Mouse (Mus musculus) stomach, embryonic 14.5 days (tissue): ENCODE measurements around the gene Intu. TPM values are rescaled to one million over a fixed set of nuclear protein-coding genes. Genes with fewer than 3 reads are reported as not detected.

ENCODE experiments used
- ATAC-seq: fragments of 200-750 bp; cut with Nextera tagmentation; 2 replicates; pipeline ENCODE4 v1.8.0; 2017; ENCODE audit warnings: low read depth, moderate TSS enrichment; ENCODE audit not compliant: insufficient number of reproducible peaks, insufficient read depth, low FRiP score
- H3K27ac ChIP-seq: fragments of 300-500 bp; sonication (generic); 2 replicates; pipeline ENCODE4 v1.5.1; 2014; ENCODE audit warnings: mild to moderate bottlenecking, low read length, moderate library complexity, mixed read lengths
- H3K27me3 ChIP-seq: fragments of 300-500 bp; sonication (generic); 2 replicates; pipeline ENCODE4 v1.6.1; 2014; ENCODE audit warnings: low read length, control low read depth, mixed read lengths; ENCODE audit not compliant: control insufficient read depth, insufficient read depth
- H3K36me3 ChIP-seq: fragments of 300-500 bp; sonication (generic); 2 replicates; pipeline ENCODE4 v1.6.1; 2014; ENCODE audit warnings: mild to moderate bottlenecking, control low read depth, low read length, moderate library complexity, mixed read lengths; ENCODE audit not compliant: control insufficient read depth, insufficient read depth
- H3K4me1 ChIP-seq: fragments of 300-500 bp; sonication (generic); 2 replicates; pipeline ENCODE4 v1.6.1; 2014; ENCODE audit warnings: low read length, control low read depth, mixed read lengths; ENCODE audit not compliant: control insufficient read depth, insufficient read depth
- H3K4me2 ChIP-seq: fragments of 300-500 bp; sonication (generic); replicated peaks from 2 replicates; pipeline ENCODE4 v1.6.1; 2014; ENCODE audit warnings: low read depth, low read length, control low read depth
- H3K4me3 ChIP-seq: fragments of 300-500 bp; sonication (generic); 2 replicates; pipeline ENCODE4 v1.5.1; 2014; ENCODE audit warnings: low read depth, low read length, control low read depth
- H3K9ac ChIP-seq: fragments of 300-500 bp; sonication (generic); replicated peaks from 2 replicates; pipeline ENCODE4 v1.6.1; 2014; ENCODE audit warnings: low read depth, mild to moderate bottlenecking, control low read depth, low read length, moderate library complexity, mixed read lengths
- H3K9me3 ChIP-seq: fragments of 300-500 bp; sonication (generic); 2 replicates; pipeline ENCODE4 v1.6.1; 2016; ENCODE audit warnings: low read depth, low read length, control low read depth; ENCODE audit not compliant: control insufficient read depth
- WGBS: fragments of 180-500 bp; shearing (Covaris S2); extraction: QIAGEN DNeasy Blood & Tissue Kit; methylation state at CpG from one replicate; pipeline ENCODE4 v1.1.7; 2014; 5-methylcytosine and 5-hydroxymethylcytosine counted together
- polyA plus RNA-seq: library from polyadenylated mRNA; unstranded; fragments of >200 nt; fragmentation: Nextera tagmentation; extraction: Ambion mirVana; gene quantifications from 2 replicates; pipeline ENCODE4 v1.2.1, GENCODE M21; 2014

The Intu gene
- polyA plus RNA-seq = 3.3 and 3.5 TPM in 2 replicates

GRCm38 (mm10) chr3:40531286-40532141 lies at the start of gene Intu:
Gene Intu, plus strand, starts transcription at chr3:40531286.
- Histone ChIP-seq H3K27me3 (no peaks in the 10 kb centered on the region), H3K9ac (0 out of 2 replicates have a peak within 1 kb of the TSS, but pooled peaks have one; percentile 6), H3K4me1 (no peaks in the 10 kb centered on the region; the same call in 1 of the 2 replicates), H3K36me3 (no peaks in the 10 kb centered on the region), H3K27ac (no peak within 1 kb of the TSS), H3K4me3 (peak within 1 kb of the TSS; percentile 47), H3K4me2 (peak within 1 kb of the TSS; percentile 100), H3K9me3 (no peaks in the 10 kb centered on the region)
- peak; percentile 84 for ATAC-seq
- WGBS = under 1% methylated on average over 53 of the region's 54 CpGs

- H3K27me3 ChIP-seq = no peaks in the 10 kb centered on the region
- no peak for ATAC-seq
- WGBS = 24% methylated on average over 10 of the region's 10 CpGs
- peak overlapping the region; percentile 34 for H3K4me2 ChIP-seq
- 0 out of 2 replicates have a peak, but pooled peaks cover 2% of the 10 kb centered on the region for H3K4me1 ChIP-seq
- H3K9ac ChIP-seq = no peak overlapping the region
- peak overlapping the region; percentile 15; the same call in 1 of the 2 replicates for H3K4me3 ChIP-seq
- H3K36me3 ChIP-seq = no peaks in the 10 kb centered on the region
- H3K9me3 ChIP-seq = no peaks in the 10 kb centered on the region
- 0 out of 2 replicates have a peak overlapping the region, but pooled peaks have one; percentile 10 for H3K27ac ChIP-seq
Measured at GRCm38 (mm10) chr3:40483221-40483654, 47.8 kb upstream of the Intu start.

- no peaks in the 10 kb centered on the region for H3K9me3 ChIP-seq
- ATAC-seq = no peak
- H3K4me3 ChIP-seq = no peak overlapping the region
- no peaks in the 10 kb centered on the region for H3K36me3 ChIP-seq
- H3K27ac ChIP-seq = no peak overlapping the region
- WGBS = 71% methylated on average over 4 of the region's 4 CpGs
- no peak overlapping the region for H3K4me2 ChIP-seq
- H3K9ac ChIP-seq = no peak overlapping the region
- H3K4me1 ChIP-seq = 0 out of 2 replicates have a peak, but pooled peaks cover 2% of the 10 kb centered on the region
- H3K27me3 ChIP-seq = no peaks in the 10 kb centered on the region
Measured at GRCm38 (mm10) chr3:40487381-40487780, 43.7 kb upstream of the Intu start.

GRCm38 (mm10) chr3:40491742-40492141 lies 39.3 kb upstream of the Intu start:
- H3K4me2 ChIP-seq = no peak overlapping the region
- no peak overlapping the region for H3K9ac ChIP-seq
- ATAC-seq = no peak
- no peak overlapping the region for H3K4me3 ChIP-seq
- no peaks in the 10 kb centered on the region for H3K9me3 ChIP-seq
- no peaks in the 10 kb centered on the region for H3K27me3 ChIP-seq
- no peaks in the 10 kb centered on the region for H3K4me1 ChIP-seq
- WGBS = 83% methylated on average over 3 of the region's 3 CpGs
- H3K36me3 ChIP-seq = no peaks in the 10 kb centered on the region
- H3K27ac ChIP-seq = no peak overlapping the region

GRCm38 (mm10) chr3:40498898-40499297 lies 32.2 kb upstream of the Intu start:
- no peak for ATAC-seq
- Histone ChIP-seq H3K4me3 (no peak overlapping the region), H3K4me1 (no peaks in the 10 kb centered on the region), H3K36me3 (no peaks in the 10 kb centered on the region), H3K27me3 (no peaks in the 10 kb centered on the region), H3K9ac (no peak overlapping the region), H3K27ac (no peak overlapping the region), H3K9me3 (no peaks in the 10 kb centered on the region), H3K4me2 (no peak overlapping the region)
- 91% methylated on average over 3 of the region's 3 CpGs for WGBS

GRCm38 (mm10) chr3:40500157-40500808 lies 30.8 kb upstream of the Intu start:
- no peak for ATAC-seq
- WGBS = 89% methylated on average over 8 of the region's 8 CpGs

GRCm38 (mm10) chr3:40504377-40504776 lies 26.7 kb upstream of the Intu start:
- Histone ChIP-seq H3K4me3 (no peak overlapping the region), H3K4me1 (no peaks in the 10 kb centered on the region), H3K27me3 (no peaks in the 10 kb centered on the region), H3K27ac (no peak overlapping the region), H3K9me3 (no peaks in the 10 kb centered on the region), H3K4me2 (no peak overlapping the region), H3K9ac (no peak overlapping the region), H3K36me3 (no peaks in the 10 kb centered on the region)
- 63% methylated on average over 5 of the region's 5 CpGs for WGBS
- ATAC-seq = peak; percentile 23; the same call in 1 of the 2 replicates

More at GRCm38 (mm10) chr3:40500157-40500808, 30.8 kb upstream of the Intu start:
- Histone ChIP-seq H3K4me3 (no peak overlapping the region), H3K27ac (no peak overlapping the region), H3K4me1 (no peaks in the 10 kb centered on the region), H3K36me3 (no peaks in the 10 kb centered on the region), H3K27me3 (no peaks in the 10 kb centered on the region), H3K4me2 (no peak overlapping the region), H3K9ac (no peak overlapping the region), H3K9me3 (no peaks in the 10 kb centered on the region)

GRCm38 (mm10) chr3:40505451-40506014 lies 25.6 kb upstream of the Intu start:
- H3K4me2 ChIP-seq = no peak overlapping the region
- no peaks in the 10 kb centered on the region for H3K9me3 ChIP-seq
- H3K4me3 ChIP-seq = no peak overlapping the region
- ATAC-seq = no peak
- 67% methylated on average over 14 of the region's 14 CpGs for whole genome bisulfite sequencing
- H3K4me1 ChIP-seq = no peaks in the 10 kb centered on the region
- no peaks in the 10 kb centered on the region for H3K27me3 ChIP-seq
- peak overlapping the region; percentile 48; the same call in 1 of the 2 replicates for H3K27ac ChIP-seq
- no peak overlapping the region for H3K9ac ChIP-seq
- H3K36me3 ChIP-seq = no peaks in the 10 kb centered on the region
